Mouse (Mus musculus) hindbrain, postnatal 0 days (tissue): ENCODE results near the gene Ccnc. TPM values are rescaled to one million over a fixed set of nuclear protein-coding genes. Genes with fewer than 3 reads are reported as not detected.

Experiments used
- ATAC-seq: fragments of 200-750 bp; cut with Nextera tagmentation; 2 replicates; pipeline ENCODE4 v1.8.0; 2017; ENCODE audit warnings: mild to moderate bottlenecking, moderate TSS enrichment, moderate library complexity
- DNase-seq: peaks from one replicate; pipeline ENCODE4 v3.0.0-alpha.2; 2015; ENCODE audit warnings: low spot score
- H3K27ac ChIP-seq: fragments of 300-500 bp; sonication (generic); 2 replicates; pipeline ENCODE4 v1.5.1; 2014; ENCODE audit warnings: mild to moderate bottlenecking
- H3K27me3 ChIP-seq: fragments of 300-500 bp; sonication (generic); 2 replicates; pipeline ENCODE4 v1.6.1; 2014; ENCODE audit warnings: low read length, mixed read lengths; ENCODE audit not compliant: insufficient read depth
- H3K36me3 ChIP-seq: fragments of 300-500 bp; sonication (generic); 2 replicates; pipeline ENCODE4 v1.6.1; 2014; ENCODE audit warnings: low read length, mixed read lengths; ENCODE audit not compliant: insufficient read depth
- H3K4me1 ChIP-seq: fragments of 300-500 bp; sonication (generic); 2 replicates; pipeline ENCODE4 v1.6.1; 2014; ENCODE audit warnings: antibody characterized with exemption, low read length, mixed read lengths; ENCODE audit not compliant: insufficient read depth
- H3K4me2 ChIP-seq: fragments of 300-500 bp; sonication (generic); 2 replicates; pipeline ENCODE4 v1.6.1; 2014; ENCODE audit warnings: low read depth, mild to moderate bottlenecking, low read length, moderate library complexity, mixed read lengths
- H3K4me3 ChIP-seq: fragments of 300-500 bp; sonication (generic); 2 replicates; pipeline ENCODE4 v1.5.1; 2014; ENCODE audit warnings: low read length
- H3K9ac ChIP-seq: fragments of 300-500 bp; sonication (generic); replicated peaks from 2 replicates; pipeline ENCODE4 v1.6.1; 2014; ENCODE audit warnings: mild to moderate bottlenecking, low read length, moderate library complexity, mixed read lengths
- H3K9me3 ChIP-seq: fragments of 300-500 bp; sonication (generic); 2 replicates; pipeline ENCODE4 v1.6.1; 2016; ENCODE audit warnings: low read length, mixed read lengths
- CTCF ChIP-seq: IDR thresholded peaks from 2 replicates; pipeline ENCODE4 v1.5.1; 2016; ENCODE audit warnings: antibody characterized with exemption, control low read depth, low read depth
- WGBS: fragments of 180-500 bp; shearing (Covaris S2); extraction: QIAGEN DNeasy Blood & Tissue Kit; methylation state at CpG from one replicate; pipeline ENCODE4 v1.1.7; 2014; 5-methylcytosine and 5-hydroxymethylcytosine counted together
- polyA plus RNA-seq: library from polyadenylated mRNA; unstranded; fragments of >200 nt; fragmentation: Nextera tagmentation; extraction: Ambion mirVana; gene quantifications from 2 replicates; pipeline ENCODE4 v1.2.1, GENCODE M21; 2015
- total RNA-seq: library from RNA; depleted of rRNA; stranded (reverse); fragments of >200 nt; gene quantifications from 2 replicates; pipeline ENCODE4 v1.2.3, GENCODE M21; 2014

The Ccnc gene
- total and polyA plus RNA-seq, 2 experiments from 2014 or later: 28.0 to 60.7 TPM

- WGBS: under 1% methylated on average over 46 of the region's 46 CpGs
- peak overlapping the region; percentile 70 for H3K4me2 ChIP-seq
Observed at GRCm38 (mm10) chr4:21776091-21776945, 48.8 kb downstream of the Ccnc start.

GRCm38 (mm10) chr4:21776946-21777265 is 49.4 kb downstream of the Ccnc start:
- ATAC-seq: no peak
- Histone ChIP-seq H3K4me1 (no peaks in the 10 kb centered on the region), H3K9ac (peak overlapping the region; percentile 86), H3K4me2 (peak overlapping the region; percentile 70), H3K27ac (no peak overlapping the region), H3K27me3 (no peaks in the 10 kb centered on the region), H3K9me3 (no peaks in the 10 kb centered on the region), H3K4me3 (peak overlapping the region; percentile 88), H3K36me3 (peaks cover 6% of the 10 kb centered on the region; the same call in 1 of the 2 replicates)
- WGBS: 6% methylated on average over 9 of the region's 9 CpGs
- TF ChIP-seq CTCF: no peak
- DNase-seq: no peak

More at GRCm38 (mm10) chr4:21776091-21776945, 48.8 kb downstream of the Ccnc start:
- Histone ChIP-seq H3K4me1 (no peaks in the 10 kb centered on the region), H3K9ac (peak overlapping the region; percentile 86), H3K27me3 (no peaks in the 10 kb centered on the region), H3K9me3 (no peaks in the 10 kb centered on the region), H3K36me3 (no peaks in the 10 kb centered on the region), H3K4me3 (peak overlapping the region; percentile 88), H3K27ac (peak overlapping the region; percentile 75; the same call in 1 of the 2 replicates)
- peak; percentile 96 for DNase-seq
- peak; percentile 99 for ATAC-seq
- TF ChIP-seq CTCF: no peak

- Histone ChIP-seq H3K4me3 (no peak overlapping the region), H3K4me1 (no peaks in the 10 kb centered on the region), H3K27me3 (no peaks in the 10 kb centered on the region), H3K27ac (no peak overlapping the region), H3K4me2 (no peak overlapping the region), H3K9me3 (no peaks in the 10 kb centered on the region), H3K9ac (no peak overlapping the region), H3K36me3 (peaks cover 38% of the 10 kb centered on the region)
- ATAC-seq: no peak
- WGBS: 98% methylated on average over 12 of the region's 12 CpGs
- no peak for TF ChIP-seq CTCF
- DNase-seq: no peak
Observed at GRCm38 (mm10) chr4:21780816-21781726, 53.6 kb downstream of the Ccnc start.

GRCm38 (mm10) chr4:21786268-21786667 is 58.8 kb downstream of the Ccnc start:
- Histone ChIP-seq H3K36me3 (peaks cover 38% of the 10 kb centered on the region), H3K27ac (no peak overlapping the region), H3K9me3 (no peaks in the 10 kb centered on the region), H3K4me2 (no peak overlapping the region), H3K27me3 (no peaks in the 10 kb centered on the region), H3K4me3 (no peak overlapping the region), H3K9ac (no peak overlapping the region), H3K4me1 (no peaks in the 10 kb centered on the region)
- no peak for ATAC-seq
- 96% methylated on average over 12 of the region's 12 CpGs for WGBS
- no peak for TF ChIP-seq CTCF
- DNase-seq: no peak

GRCm38 (mm10) chr4:21788903-21789302 is 61.4 kb downstream of the Ccnc start:
- Histone ChIP-seq H3K36me3 (peaks cover 18% of the 10 kb centered on the region), H3K9ac (no peak overlapping the region), H3K9me3 (no peaks in the 10 kb centered on the region), H3K4me1 (no peaks in the 10 kb centered on the region), H3K27me3 (no peaks in the 10 kb centered on the region), H3K4me2 (no peak overlapping the region), H3K27ac (no peak overlapping the region), H3K4me3 (no peak overlapping the region)
- no peak for DNase-seq
- no peak for TF ChIP-seq CTCF
- no peak for ATAC-seq
- 81% methylated on average over 6 of the region's 6 CpGs for WGBS

- Histone ChIP-seq H3K9me3 (no peaks in the 10 kb centered on the region), H3K4me2 (no peak overlapping the region), H3K9ac (no peak overlapping the region), H3K27ac (no peak overlapping the region), H3K4me3 (no peak overlapping the region), H3K4me1 (no peaks in the 10 kb centered on the region), H3K36me3 (peaks cover 10% of the 10 kb centered on the region), H3K27me3 (no peaks in the 10 kb centered on the region)
- no peak for TF ChIP-seq CTCF
- peak; percentile 41 for DNase-seq
- WGBS: 75% methylated on average over 4 of the region's 4 CpGs
- ATAC-seq: 0 out of 2 replicates have a peak, but pooled peaks have one; percentile 32
Observed at GRCm38 (mm10) chr4:21789836-21790235, 62.3 kb downstream of the Ccnc start.
